Mouse (Mus musculus) ES-Bruce4 (cell line): ENCODE data around the gene Ugt1a6a. TPM values are rescaled to one million over a fixed set of nuclear protein-coding genes. Genes with fewer than 3 reads are reported as not detected.

Experiments
- H3K27ac ChIP-seq: 2 replicates; pipeline ENCODE4 v1.5.1; 2012; ENCODE audit warnings: low read length, inconsistent platforms; ENCODE audit not compliant: insufficient read depth
- H3K27me3 ChIP-seq: 2 replicates; pipeline ENCODE4 v1.6.1; 2012; ENCODE audit warnings: mild to moderate bottlenecking, low read length, inconsistent platforms; ENCODE audit not compliant: control insufficient read depth, poor library complexity, insufficient read depth, severe bottlenecking
- H3K36me3 ChIP-seq: 2 replicates; pipeline ENCODE4 v1.6.1; 2012; ENCODE audit warnings: inconsistent platforms, mild to moderate bottlenecking, low read length, moderate library complexity; ENCODE audit not compliant: control insufficient read depth, poor library complexity, insufficient read depth, severe bottlenecking
- H3K4me1 ChIP-seq: one replicate; pipeline ENCODE4 v1.8.1; 2011; ENCODE audit warnings: low read length; ENCODE audit not compliant: control insufficient read depth, insufficient read depth
- H3K4me3 ChIP-seq: 2 replicates; pipeline ENCODE4 v1.5.1; 2011; ENCODE audit warnings: low read depth, mild to moderate bottlenecking, low read length
- H3K9ac ChIP-seq: 2 replicates; pipeline ENCODE4 v1.6.1; 2012; ENCODE audit warnings: low read depth, mild to moderate bottlenecking, inconsistent platforms; ENCODE audit not compliant: poor library complexity, severe bottlenecking
- H3K9me3 ChIP-seq: replicated peaks from 2 replicates; pipeline ENCODE4 v1.6.1; 2012; ENCODE audit warnings: mild to moderate bottlenecking, low read length, inconsistent platforms; ENCODE audit not compliant: control insufficient read depth, poor library complexity, insufficient read depth, severe bottlenecking
- CTCF ChIP-seq: IDR thresholded peaks from one replicate; pipeline ENCODE4 v1.8.1; 2011; ENCODE audit warnings: low read depth, low read length
- EP300 ChIP-seq: IDR thresholded peaks from 2 replicates; pipeline ENCODE4 v1.6.1; 2011; ENCODE audit warnings: low read depth, low read length; ENCODE audit not compliant: insufficient read depth
- POLR2A ChIP-seq: IDR thresholded peaks from one replicate; pipeline ENCODE4 v1.8.1; 2011; ENCODE audit warnings: low read length; ENCODE audit not compliant: insufficient read depth
- polyA plus RNA-seq: library from polyadenylated mRNA; stranded (reverse); fragments of >200 nt; gene quantifications from 2 replicates; pipeline ENCODE4 v1.2.4, GENCODE M21; 2011; ENCODE audit warnings: low read depth; ENCODE audit not compliant: missing spikeins, insufficient read depth, insufficient read length

The Ugt1a6a gene
- polyA plus RNA-seq, 1 experiment, result not detected

GRCm38 (mm10) chr1:88225741-88226140 is 91.1 kb downstream of the Ugt1a6a start:
- Histone ChIP-seq H3K27ac (no peak overlapping the region), H3K4me1 (no peaks in the 10 kb centered on the region), H3K9ac (no peak overlapping the region), H3K4me3 (no peak overlapping the region), H3K9me3 (no peaks in the 10 kb centered on the region; the same call in 1 of the 2 replicates), H3K27me3 (no peaks in the 10 kb centered on the region), H3K36me3 (no peaks in the 10 kb centered on the region)
- TF ChIP-seq EP300 (no peak), POLR2A (no peak), CTCF (no peak)

- Histone ChIP-seq H3K9me3 (no peaks in the 10 kb centered on the region; the same call in 1 of the 2 replicates), H3K27me3 (no peaks in the 10 kb centered on the region), H3K27ac (no peak within 1 kb of the TSS), H3K4me1 (no peaks in the 10 kb centered on the region), H3K36me3 (no peaks in the 10 kb centered on the region), H3K9ac (no peak within 1 kb of the TSS), H3K4me3 (no peak within 1 kb of the TSS)
- TF ChIP-seq POLR2A, result no peak
- TF ChIP-seq EP300, result no peak
- no peak for TF ChIP-seq CTCF
Measured at GRCm38 (mm10) chr1:88226670-88227379, 92.2 kb downstream of the Ugt1a6a start, which contains the start of gene Mroh2a. Gene Mroh2a (plus strand): TSS chr1:88226986.

- Histone ChIP-seq H3K27ac (no peak overlapping the region), H3K27me3 (no peaks in the 10 kb centered on the region), H3K9ac (no peak overlapping the region), H3K4me3 (no peak overlapping the region), H3K9me3 (no peaks in the 10 kb centered on the region), H3K36me3 (no peaks in the 10 kb centered on the region), H3K4me1 (no peaks in the 10 kb centered on the region)
- TF ChIP-seq EP300 (no peak), CTCF (no peak), POLR2A (no peak)
Measured at GRCm38 (mm10) chr1:88227482-88227881, 92.9 kb downstream of the Ugt1a6a start.

GRCm38 (mm10) chr1:88228121-88228520 is 93.5 kb downstream of the Ugt1a6a start:
- H3K9me3 ChIP-seq, result no peaks in the 10 kb centered on the region
- H3K4me3 ChIP-seq, result no peak overlapping the region
- no peaks in the 10 kb centered on the region for H3K4me1 ChIP-seq
- H3K27me3 ChIP-seq, result no peaks in the 10 kb centered on the region
- H3K27ac ChIP-seq, result no peak overlapping the region
- TF ChIP-seq EP300 (no peak), POLR2A (no peak), CTCF (no peak)
- H3K9ac ChIP-seq, result no peak overlapping the region
- H3K36me3 ChIP-seq, result no peaks in the 10 kb centered on the region

DNA sequence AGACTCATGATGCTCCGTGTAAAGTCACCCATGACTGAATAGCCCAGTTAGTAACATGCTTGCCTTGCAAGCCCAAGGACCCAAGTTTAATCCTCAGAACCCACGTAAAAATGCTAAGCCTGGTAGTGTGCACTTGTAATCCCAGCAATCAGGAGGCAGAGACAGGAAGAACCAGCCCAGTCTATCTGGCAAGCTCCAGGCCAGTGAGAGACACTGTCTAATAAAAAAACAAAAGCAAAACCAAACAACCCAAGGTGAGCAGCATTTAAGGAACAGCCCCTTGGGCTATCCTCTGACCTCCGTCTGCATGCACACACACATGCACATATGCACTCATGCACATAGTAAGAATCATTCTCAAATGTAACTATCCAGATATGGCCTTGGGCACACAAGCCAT is 95.0 kb downstream of the Ugt1a6a start:
- Histone ChIP-seq H3K36me3 (no peaks in the 10 kb centered on the region), H3K4me3 (no peak overlapping the region), H3K9me3 (no peaks in the 10 kb centered on the region), H3K27ac (no peak overlapping the region), H3K27me3 (no peaks in the 10 kb centered on the region), H3K9ac (no peak overlapping the region), H3K4me1 (no peaks in the 10 kb centered on the region)
- no peak for TF ChIP-seq CTCF
- no peak for TF ChIP-seq POLR2A
- TF ChIP-seq EP300, result no peak

DNA sequence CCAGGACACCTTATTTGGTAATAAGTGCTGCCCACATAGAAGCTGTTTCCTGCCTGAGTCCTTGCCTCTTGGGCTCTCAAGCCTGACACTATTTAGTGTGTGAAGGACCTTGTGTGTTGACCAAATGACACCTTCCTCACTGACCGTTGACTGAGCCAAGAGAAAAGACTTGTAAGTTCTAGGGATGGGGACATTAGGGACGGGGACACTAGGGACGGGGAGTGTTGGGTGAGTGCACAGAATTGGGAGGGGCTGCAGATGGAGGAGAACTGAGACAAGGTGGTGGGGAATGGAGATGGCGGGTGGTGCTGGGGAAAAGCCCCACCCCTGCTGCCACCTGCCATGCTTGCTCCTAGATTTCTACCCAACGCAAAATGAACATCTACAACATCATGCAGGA is 95.4 kb downstream of the Ugt1a6a start:
- no peaks in the 10 kb centered on the region for H3K36me3 ChIP-seq
- TF ChIP-seq POLR2A (no peak), EP300 (no peak), CTCF (no peak)

More for the DNA sequence above, 95.4 kb downstream of the Ugt1a6a start:
- no peak overlapping the region for H3K9ac ChIP-seq
- no peaks in the 10 kb centered on the region for H3K9me3 ChIP-seq
- H3K27ac ChIP-seq, result no peak overlapping the region
- no peaks in the 10 kb centered on the region for H3K4me1 ChIP-seq
- H3K4me3 ChIP-seq, result no peak overlapping the region
- H3K27me3 ChIP-seq, result no peaks in the 10 kb centered on the region
